Mouse (Mus musculus): ENCODE data around the gene Git1.
"Not testable (repeated sequence)": the region's sequence is repeated elsewhere in the genome, so short reads cannot be mapped to it uniquely, and the experiment has no call there.

Git1 gene

DNA sequence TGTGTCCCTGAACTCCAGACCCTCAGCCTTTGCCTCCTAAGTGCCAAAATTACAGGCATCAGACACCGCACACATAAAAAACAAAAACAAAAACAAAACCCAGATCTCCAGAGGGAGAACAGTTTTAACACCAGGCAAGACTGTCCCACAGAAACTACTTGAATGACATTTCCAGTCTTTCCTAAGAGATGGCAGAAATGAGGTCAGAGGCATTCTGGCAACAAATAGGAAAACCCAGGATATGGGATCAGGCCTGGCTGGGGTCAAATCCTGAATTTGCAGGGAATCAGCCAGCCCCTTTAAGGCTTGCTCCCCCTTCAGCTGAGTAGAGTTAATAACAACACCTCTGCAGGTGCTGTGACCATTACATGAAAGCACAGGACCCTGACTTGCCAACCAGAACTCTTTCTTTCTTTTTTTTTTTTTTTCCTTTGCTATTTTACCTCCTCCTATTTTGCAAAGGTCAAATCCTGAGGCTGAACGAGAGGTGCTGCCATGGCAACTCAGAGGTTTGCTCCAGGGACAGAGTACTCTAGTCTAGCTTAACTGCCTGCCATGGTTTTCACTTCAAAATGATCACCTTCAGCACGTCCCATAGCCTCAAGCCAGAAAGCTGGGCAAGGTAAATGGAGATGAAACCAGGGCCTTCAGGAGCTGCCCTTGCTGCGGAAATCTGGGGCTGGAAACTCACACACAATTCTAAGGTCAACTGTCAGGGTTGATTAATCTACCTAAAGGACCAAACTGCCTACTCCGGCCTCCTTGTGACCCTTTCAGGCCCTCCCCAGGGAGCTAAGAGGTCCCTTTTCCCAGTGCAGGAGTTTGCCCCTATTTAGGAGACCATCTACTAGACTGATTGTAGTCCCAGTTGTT lies 23.4 kb downstream of the Git1 start:
- no peak for ATAC-seq (ENCODE audit: insufficient number of reproducible peaks, low FRiP score, low TSS enrichment)

DNA sequence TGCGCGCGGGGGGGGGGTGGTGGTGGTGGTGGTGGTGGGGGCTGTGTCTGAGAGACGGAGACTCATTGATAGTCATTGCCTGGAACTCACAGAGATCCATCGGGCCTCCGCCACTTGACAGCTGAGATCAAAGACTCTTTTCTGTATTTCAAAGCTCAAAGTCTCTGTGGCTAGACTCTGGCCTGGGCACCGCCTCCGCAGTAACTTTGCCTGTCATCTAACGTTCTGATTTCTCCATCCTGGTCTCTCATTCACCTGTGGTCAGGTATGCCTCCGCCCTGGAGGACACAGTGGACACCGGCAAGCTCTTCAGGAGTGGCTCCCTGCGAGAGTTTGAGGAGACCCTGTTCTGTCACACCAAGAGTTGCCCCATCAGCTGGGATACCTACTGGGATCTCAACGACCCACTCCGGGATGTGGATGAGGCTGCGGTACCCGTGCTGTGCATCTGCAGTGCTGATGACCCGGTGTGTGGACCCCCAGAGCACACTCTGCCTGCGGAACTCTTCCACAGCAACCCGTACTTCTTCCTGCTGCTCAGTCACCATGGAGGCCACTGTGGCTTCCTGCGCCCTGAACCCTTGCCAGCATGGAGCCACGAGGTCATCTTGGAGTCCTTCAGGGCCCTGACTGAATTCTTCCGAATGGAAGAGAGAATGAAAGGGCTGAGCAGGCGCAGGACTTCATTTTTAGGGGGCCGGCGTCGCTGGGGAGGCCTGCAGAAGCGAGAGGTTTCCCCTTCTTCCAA lies 24.9 kb downstream of the Git1 start:
- no peak for ATAC-seq (ENCODE audit: insufficient number of reproducible peaks, low FRiP score, low TSS enrichment)

DNA sequence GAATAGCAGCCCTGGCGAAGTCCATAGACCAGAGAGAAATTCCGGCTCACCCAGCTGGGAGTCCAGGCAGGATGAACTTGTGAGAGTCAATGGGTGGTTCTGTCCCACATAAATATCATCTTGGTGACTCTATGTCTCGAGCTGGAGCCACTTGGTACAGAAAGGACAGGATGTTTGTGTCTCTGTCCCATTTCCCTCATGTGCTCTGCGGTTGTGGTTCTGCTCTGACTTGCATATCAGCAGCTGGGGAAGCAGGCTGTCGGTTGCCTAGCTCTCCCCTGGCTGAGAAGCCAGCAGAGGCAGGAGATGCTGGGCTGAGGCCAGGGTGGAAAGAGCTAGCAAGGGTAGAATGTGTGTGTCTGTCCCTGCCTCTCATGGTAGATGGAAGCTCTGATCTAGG lies 25.7 kb downstream of the Git1 start, which contains the start of gene Gm10392:
Gene Gm10392 (minus strand): TSS at position 156 of the 400 bp plus-strand sequence.
- ATAC-seq (ENCODE audit: insufficient number of reproducible peaks, low FRiP score, low TSS enrichment): no peak

DNA sequence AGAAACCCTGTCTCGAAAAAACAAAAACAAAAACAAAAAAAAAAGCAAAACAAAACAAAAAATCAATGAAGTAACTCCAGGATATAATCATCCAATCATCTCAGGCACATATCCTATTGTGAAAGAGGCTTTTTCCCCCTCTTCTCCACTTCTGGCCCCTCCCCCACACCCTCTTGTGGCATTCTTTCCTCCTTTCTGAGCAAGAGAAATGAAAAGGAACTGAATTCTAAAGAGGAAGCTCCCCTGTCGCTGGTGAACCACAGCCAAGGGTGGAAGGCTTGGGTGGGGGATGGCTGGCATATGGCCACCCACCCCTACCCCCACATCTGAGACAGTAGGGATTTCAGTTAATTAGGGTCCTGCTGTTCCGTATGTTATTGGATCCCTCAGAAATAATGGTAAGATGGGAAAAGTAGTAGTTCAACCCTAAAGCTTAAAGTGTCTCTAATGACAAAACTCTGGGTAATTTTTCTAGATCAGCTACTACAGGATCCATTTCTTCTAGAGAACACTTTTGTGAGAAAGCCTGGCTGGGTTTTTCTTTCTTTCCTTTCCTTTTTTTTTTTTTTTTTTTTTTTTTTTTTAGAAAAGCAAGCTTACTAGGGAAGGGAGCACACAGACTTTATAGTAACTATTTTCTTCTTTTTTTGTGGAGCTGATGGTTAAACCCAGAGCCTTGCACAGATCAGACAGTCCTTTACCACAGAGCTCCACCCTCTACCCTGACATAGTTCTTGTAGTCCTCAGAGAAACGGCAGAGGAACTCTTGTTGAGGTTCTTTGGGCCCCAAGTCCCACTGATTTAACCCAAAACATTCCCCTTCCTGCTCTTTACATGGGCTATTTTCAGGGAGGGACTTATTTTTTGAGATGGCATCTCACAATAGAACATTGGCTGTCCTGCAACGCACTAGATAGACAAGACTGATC lies 27.5 kb downstream of the Git1 start:
- ATAC-seq (ENCODE audit: insufficient number of reproducible peaks, low FRiP score, low TSS enrichment): no peak

DNA sequence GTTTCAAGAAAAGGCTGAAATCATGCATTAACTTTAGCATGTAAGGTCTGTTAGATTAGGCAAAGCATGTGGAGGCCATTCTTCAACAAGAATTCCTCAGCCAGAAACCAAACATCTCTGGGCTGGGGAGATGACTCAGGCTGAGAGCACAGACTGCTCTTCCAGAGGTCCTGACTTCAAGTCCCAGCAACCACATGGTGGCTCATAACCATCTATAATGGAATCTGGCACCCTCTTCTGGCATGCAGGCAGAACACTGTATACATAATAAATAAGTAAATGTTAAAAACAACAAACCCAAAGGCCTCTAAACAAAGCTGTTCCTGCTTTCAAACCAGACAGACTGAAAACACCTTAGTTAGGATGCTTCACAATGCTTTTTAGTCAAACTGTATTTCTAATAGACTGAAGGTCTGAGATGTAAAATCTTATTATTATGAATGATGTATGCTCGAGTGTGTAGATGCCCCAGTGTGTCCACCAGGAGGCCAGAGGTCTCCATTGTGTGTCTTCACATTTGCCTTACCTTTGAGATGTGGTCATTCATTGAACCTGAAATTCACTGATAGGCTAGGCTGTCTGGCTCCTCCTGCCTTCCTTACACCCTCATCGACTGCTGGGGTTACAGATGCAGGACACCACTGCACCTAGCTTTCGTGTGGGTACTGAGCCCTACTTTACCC lies 32.6 kb downstream of the Git1 start:
- no peak for ATAC-seq (ENCODE audit: insufficient number of reproducible peaks, low FRiP score, low TSS enrichment)

DNA sequence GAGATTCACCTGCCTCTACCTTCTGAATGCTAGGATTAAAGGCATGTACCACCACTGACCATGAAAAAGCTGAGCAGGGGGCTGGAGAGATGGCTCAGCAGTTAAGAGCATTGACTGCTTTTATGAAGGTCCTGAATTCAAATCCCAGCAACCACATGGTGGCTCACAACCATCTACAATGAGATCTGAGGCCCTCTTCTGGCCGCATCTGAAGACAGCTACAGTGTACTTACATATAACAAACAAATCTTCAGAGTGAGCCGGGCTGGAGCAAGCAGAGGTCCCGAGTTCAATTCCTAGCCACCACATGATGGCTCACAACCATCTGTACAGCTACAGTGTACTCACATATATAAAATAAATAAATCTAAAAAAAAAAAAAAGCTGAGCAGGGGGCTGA lies 35.1 kb downstream of the Git1 start:
- ATAC-seq (ENCODE audit: insufficient number of reproducible peaks, low FRiP score, low TSS enrichment): not testable (repeated sequence)

DNA sequence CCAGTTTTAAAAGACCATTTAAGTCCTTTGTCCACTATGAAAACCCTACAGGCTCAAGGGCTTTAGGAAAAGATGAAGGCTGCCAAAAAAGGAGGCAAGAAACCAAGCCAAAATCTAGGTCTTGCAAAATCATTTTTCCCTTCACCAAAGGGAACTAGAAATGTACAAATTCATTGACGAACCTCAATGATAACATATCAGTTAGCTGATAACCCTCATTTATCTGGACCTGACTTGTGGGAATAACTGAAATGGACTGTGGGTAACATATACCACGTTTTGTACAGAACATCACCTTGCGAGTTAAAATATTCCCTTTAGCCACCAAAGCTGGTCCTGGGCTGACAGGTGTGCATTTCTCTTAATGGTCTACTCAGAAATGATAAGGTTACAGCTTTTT lies 36.3 kb downstream of the Git1 start:
- ATAC-seq (ENCODE audit: insufficient number of reproducible peaks, low FRiP score, low TSS enrichment): no peak

DNA sequence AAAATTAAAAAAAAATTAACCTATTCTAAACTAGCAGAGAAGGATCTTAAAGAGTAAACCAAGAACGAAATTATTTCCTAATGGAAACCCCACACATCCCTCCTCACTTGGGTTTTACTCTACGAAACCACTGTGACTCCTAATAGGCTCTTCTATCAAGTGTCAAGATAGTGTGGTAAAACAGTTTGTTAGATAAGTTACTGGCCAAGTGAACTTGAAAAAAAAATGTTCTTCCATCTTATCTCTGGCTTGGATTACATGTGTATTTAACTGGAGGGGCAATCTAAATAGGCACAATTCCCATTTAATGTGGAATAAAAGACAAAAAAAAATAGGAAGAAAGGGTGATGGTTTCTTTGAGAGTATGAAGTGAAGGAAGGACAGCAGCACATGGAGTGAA lies 37.5 kb downstream of the Git1 start:
- ATAC-seq (ENCODE audit: insufficient number of reproducible peaks, low FRiP score, low TSS enrichment): no peak

DNA sequence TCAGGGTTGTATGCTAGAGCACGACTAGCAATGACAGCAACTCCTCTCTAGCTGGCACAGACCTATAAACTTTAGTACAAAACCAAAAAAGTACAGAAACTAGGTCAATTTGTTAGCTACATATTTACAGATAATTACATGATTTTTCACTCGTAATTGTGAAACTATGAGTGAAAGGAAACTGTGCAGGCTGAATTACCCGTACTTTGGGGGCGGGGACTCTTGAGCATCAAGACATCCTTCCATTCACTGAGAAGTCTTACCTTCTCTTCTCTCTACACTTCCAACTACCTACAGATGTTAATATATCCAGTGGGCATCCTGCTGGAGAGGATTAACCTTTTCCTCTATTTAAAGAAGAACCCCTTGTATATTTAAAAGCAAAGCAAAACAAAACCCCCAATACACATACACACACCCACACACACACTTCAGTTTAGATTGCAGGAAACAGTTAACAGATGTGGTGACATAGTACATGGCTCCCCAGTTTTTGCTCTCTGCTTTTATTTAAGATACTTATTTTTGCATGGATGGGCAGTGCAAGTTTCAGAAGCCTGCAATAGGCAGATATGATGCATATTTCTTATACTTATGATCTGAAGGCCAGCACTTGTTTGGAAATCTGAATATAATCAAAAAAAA lies 39.0 kb downstream of the Git1 start:
- ATAC-seq (ENCODE audit: insufficient number of reproducible peaks, low FRiP score, low TSS enrichment): no peak

DNA sequence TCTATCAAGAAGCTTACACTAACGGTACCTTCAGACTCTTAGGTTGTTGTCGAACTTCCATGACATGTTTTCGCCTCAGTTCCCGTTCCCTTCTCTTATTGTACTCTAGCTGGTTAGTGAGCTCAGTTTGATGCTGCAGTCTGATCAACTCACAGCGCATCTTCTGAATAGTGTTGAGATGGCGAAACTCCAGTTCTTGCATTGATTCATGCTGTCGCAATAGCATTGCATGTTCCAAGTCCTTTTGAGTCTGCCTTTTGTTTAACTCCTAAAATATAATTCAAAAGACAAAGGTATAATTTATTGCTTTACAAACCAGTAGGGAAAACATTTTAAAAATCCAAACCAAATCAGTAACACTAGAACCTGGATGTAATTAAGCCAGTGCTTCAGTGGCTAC lies 51.9 kb downstream of the Git1 start:
- no peak for ATAC-seq (ENCODE audit: insufficient number of reproducible peaks, low FRiP score, low TSS enrichment)
